Mouse (Mus musculus): Measurements from ENCODE around the gene Prune2. TPM values are rescaled to one million over a fixed set of nuclear protein-coding genes. Genes with fewer than 3 reads are reported as not detected.

The Prune2 gene
- polyA plus RNA-seq, 1 experiment from 2014 or later = 1.6 TPM

DNA sequence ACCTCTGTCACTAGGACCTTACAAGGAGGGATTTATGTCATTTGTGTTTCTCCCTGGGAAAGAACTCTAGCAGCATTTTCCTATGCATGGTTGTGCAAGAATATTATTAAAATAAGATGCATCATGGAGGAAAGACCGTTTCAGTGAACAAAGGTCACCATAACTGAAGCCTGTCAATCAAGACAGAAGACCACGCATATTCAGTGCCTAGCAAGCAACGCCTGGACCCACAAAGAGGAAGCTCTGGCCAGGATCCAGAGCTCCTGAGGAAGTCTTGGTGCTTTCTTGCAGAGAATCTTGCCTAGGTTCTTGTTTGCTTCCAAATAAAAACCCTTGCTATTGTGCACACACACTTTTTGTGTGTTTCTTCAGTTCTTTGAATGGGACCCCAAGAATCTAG, 296.9 kb downstream of the Prune2 start:
- Histone ChIP-seq H3K4me3 (ENCODE audit: low read length) (no peak overlapping the region), H3K27me3 (replicated peaks; ENCODE audit: control insufficient read depth, insufficient read depth, low read length) (no peaks in the 10 kb centered on the region), H3K4me2 (ENCODE audit: low read depth, low read length) (no peak overlapping the region), H3K27ac (ENCODE audit: low read length) (no peak overlapping the region), H3K36me3 (ENCODE audit: control insufficient read depth, insufficient read depth, low read length) (no peaks in the 10 kb centered on the region), H3K9me3 (ENCODE audit: control insufficient read depth, low read length) (no peaks in the 10 kb centered on the region), H3K9ac (ENCODE audit: low read depth, low read length) (no peak overlapping the region), H3K4me1 (ENCODE audit: control insufficient read depth, insufficient read depth, low read length) (no peaks in the 10 kb centered on the region)
- 61% methylated on average over 3 of the region's 3 CpGs for WGBS
- ATAC-seq = no peak

DNA sequence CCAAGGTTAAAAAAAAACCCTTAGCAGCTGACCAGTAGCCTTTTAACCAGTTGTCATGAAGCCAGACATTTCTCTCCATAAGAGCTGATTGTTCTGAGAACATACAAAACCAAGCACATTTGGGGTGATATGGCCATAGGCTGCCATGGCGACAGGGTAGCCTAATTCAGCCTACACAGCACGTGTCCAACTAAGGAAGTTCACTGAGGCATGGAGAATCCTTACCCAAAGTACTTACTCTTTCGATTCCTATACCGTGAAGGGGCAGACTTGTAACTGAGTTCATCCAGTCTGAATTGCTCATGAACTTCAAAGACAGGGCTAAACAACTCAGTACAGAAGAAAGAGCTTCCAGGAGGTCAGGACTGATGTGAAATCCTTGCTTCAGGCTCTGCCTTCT, 299.6 kb downstream of the Prune2 start:
- Histone ChIP-seq H3K9ac (ENCODE audit: low read depth, low read length) (no peak overlapping the region), H3K4me2 (ENCODE audit: low read depth, low read length) (no peak overlapping the region), H3K4me1 (ENCODE audit: control insufficient read depth, insufficient read depth, low read length) (no peaks in the 10 kb centered on the region), H3K27ac (ENCODE audit: low read length) (no peak overlapping the region), H3K36me3 (ENCODE audit: control insufficient read depth, insufficient read depth, low read length) (no peaks in the 10 kb centered on the region), H3K9me3 (ENCODE audit: control insufficient read depth, low read length) (no peaks in the 10 kb centered on the region), H3K4me3 (ENCODE audit: low read length) (no peak overlapping the region), H3K27me3 (replicated peaks; ENCODE audit: control insufficient read depth, insufficient read depth, low read length) (no peaks in the 10 kb centered on the region)
- no peak for ATAC-seq
- 78% methylated on average over 4 of the region's 4 CpGs for WGBS

DNA sequence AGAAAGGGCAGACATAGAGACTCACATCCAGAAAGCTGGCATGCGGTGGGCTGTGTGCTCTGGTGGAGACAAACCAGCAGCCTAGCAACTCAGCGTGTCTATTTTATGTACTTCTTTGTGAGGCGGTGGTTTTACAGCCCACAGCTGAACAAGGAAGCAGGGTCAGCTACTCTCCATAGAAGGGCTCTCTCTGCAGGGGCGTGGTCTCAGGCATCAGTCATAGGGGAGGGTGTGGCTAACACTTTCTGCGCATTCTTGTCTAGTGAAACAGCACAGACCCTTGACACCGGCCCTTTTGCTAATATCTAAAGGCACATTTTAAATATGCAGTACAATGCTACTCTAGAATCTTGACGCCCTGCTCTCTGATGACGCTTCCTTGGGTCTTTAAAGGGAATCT, 300.5 kb downstream of the Prune2 start:
- no peaks in the 10 kb centered on the region for H3K27me3 ChIP-seq (replicated peaks; ENCODE audit: control insufficient read depth, insufficient read depth, low read length)
- no peak overlapping the region for H3K9ac ChIP-seq (ENCODE audit: low read depth, low read length)
- peak; percentile 85 for ATAC-seq
- no peak overlapping the region for H3K4me2 ChIP-seq (ENCODE audit: low read depth, low read length)
- H3K4me1 ChIP-seq (ENCODE audit: control insufficient read depth, insufficient read depth, low read length) = no peaks in the 10 kb centered on the region
- H3K9me3 ChIP-seq (ENCODE audit: control insufficient read depth, low read length) = no peaks in the 10 kb centered on the region
- 56% methylated on average over 8 of the region's 8 CpGs for WGBS
- H3K36me3 ChIP-seq (ENCODE audit: control insufficient read depth, insufficient read depth, low read length) = no peaks in the 10 kb centered on the region
- no peak overlapping the region for H3K27ac ChIP-seq (ENCODE audit: low read length)
- no peak overlapping the region for H3K4me3 ChIP-seq (ENCODE audit: low read length)

DNA sequence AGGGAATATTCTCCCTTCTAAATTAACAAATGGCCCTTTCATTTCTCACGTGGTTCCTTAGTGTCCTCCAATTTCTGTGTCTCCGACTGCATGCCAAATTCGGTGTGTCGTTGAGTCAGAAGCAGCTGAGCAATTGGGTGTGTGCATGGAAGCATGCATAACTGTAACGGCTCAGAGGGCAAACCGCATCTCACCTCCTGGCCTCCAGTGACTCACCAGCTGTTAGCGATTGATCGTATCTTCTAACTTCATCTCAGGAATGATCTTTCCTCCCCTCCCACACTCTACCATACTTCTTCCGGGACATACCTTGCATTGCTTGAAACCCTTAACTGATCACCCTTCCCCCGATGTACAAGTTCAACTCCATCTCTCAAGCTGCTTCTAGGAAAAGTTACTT, 300.9 kb downstream of the Prune2 start:
- Histone ChIP-seq H3K4me3 (ENCODE audit: low read length) (no peak overlapping the region), H3K4me2 (ENCODE audit: low read depth, low read length) (no peak overlapping the region), H3K9ac (ENCODE audit: low read depth, low read length) (no peak overlapping the region), H3K36me3 (ENCODE audit: control insufficient read depth, insufficient read depth, low read length) (no peaks in the 10 kb centered on the region), H3K9me3 (ENCODE audit: control insufficient read depth, low read length) (no peaks in the 10 kb centered on the region), H3K4me1 (ENCODE audit: control insufficient read depth, insufficient read depth, low read length) (no peaks in the 10 kb centered on the region), H3K27ac (ENCODE audit: low read length) (no peak overlapping the region), H3K27me3 (replicated peaks; ENCODE audit: control insufficient read depth, insufficient read depth, low read length) (no peaks in the 10 kb centered on the region)
- no peak for ATAC-seq
- WGBS = 76% methylated on average over 10 of the region's 10 CpGs

DNA sequence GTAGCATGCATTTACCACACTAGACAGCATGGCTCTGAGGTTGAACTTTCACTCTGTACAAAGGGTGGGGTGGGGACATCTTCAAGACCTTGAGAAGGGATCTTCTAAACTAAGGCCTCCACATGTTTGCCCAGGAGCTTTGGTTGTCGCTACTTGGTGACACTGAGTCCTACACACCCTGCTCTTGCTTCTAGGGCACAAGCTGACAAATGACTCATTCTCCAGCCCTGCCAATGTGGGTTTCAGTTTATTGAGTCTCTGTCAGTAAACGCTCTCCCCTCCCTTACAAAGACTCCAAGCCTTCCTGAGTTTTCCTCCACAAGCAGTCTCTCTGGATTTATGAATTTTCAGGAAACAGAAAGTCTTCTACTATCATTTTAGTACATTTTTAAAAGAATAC, 307.3 kb downstream of the Prune2 start:
- Histone ChIP-seq H3K9me3 (ENCODE audit: control insufficient read depth, low read length) (no peaks in the 10 kb centered on the region), H3K27ac (ENCODE audit: low read length) (no peak overlapping the region), H3K4me1 (ENCODE audit: control insufficient read depth, insufficient read depth, low read length) (no peaks in the 10 kb centered on the region), H3K4me2 (ENCODE audit: low read depth, low read length) (no peak overlapping the region), H3K4me3 (ENCODE audit: low read length) (no peak overlapping the region), H3K9ac (ENCODE audit: low read depth, low read length) (no peak overlapping the region), H3K27me3 (replicated peaks; ENCODE audit: control insufficient read depth, insufficient read depth, low read length) (no peaks in the 10 kb centered on the region), H3K36me3 (ENCODE audit: control insufficient read depth, insufficient read depth, low read length) (no peaks in the 10 kb centered on the region)
- no peak for ATAC-seq
- 83% methylated on average over 2 of the region's 2 CpGs for WGBS

DNA sequence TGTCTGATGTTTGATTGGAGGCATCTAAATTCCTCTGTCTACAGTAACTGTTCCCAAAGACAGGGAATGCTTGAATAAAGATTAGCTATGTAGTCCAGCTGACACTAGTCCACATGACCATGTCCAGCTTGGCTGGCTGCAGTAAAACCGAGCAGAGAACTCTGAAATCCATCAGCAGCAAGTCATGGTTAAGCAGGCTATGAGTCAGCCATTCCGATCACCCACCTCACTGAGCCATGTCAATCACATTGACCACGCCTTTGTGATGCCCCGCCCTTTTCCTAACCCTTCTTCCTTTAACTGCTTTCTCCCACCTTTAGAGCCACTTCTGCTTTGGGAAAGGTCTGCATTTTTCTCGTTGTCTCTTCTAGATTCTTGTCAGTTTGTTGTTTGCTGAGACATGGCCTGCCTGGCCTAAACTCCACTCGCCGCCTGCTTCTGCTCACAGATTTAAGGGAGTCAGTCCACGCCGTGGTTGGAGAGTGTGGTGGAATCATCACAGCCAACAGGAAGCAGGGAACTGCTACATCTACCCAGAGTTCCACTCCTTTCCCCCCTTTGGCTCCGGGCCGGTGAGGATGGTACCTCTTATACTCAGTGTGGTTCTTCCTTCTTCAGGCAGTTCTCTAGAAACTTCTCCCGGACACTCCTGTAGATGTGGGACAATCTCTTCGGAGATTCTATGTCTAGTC, 307.9 kb downstream of the Prune2 start:
- no peak for ATAC-seq
- Histone ChIP-seq H3K27ac (ENCODE audit: low read length) (no peak overlapping the region), H3K36me3 (ENCODE audit: control insufficient read depth, insufficient read depth, low read length) (no peaks in the 10 kb centered on the region), H3K9me3 (ENCODE audit: control insufficient read depth, low read length) (no peaks in the 10 kb centered on the region), H3K4me3 (ENCODE audit: low read length) (no peak overlapping the region), H3K4me1 (ENCODE audit: control insufficient read depth, insufficient read depth, low read length) (no peaks in the 10 kb centered on the region), H3K9ac (ENCODE audit: low read depth, low read length) (no peak overlapping the region), H3K4me2 (ENCODE audit: low read depth, low read length) (no peak overlapping the region), H3K27me3 (replicated peaks; ENCODE audit: control insufficient read depth, insufficient read depth, low read length) (no peaks in the 10 kb centered on the region)
- WGBS = 88% methylated on average over 13 of the region's 13 CpGs

DNA sequence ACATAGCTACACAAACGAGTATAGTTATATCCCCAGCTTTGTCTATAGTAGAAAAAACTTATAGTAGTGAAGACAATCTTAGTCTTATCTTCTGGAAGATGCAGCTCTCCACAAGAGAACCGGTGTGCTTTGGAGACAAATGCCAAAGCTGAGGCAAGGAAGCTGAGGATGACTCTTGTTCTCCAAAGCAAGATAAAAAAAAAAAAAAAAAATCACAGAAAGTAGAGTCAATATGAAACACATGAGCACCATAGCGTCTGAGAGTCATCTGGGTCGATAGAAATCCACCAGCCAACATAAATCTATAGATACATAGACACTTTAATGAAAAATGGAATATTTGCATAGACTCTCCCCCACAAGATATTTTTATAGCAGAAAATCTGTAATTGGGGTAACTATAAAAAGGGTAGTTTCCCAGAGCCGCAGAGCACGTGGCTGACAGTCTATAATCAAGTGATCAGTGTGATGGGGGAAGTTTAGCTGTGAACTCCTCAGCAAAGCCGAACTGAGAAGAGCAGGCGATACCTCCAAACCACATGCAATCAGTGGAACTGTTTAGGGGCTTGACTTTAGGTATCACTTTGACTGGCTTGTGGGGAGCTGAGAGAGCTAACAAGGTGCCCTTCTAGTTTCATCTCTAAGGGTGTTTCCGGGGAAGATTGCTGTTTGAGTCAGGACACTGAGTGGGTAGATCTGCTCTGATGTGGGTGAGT, 308.7 kb downstream of the Prune2 start:
- H3K27me3 ChIP-seq (replicated peaks; ENCODE audit: control insufficient read depth, insufficient read depth, low read length) = no peaks in the 10 kb centered on the region
- H3K36me3 ChIP-seq (ENCODE audit: control insufficient read depth, insufficient read depth, low read length) = no peaks in the 10 kb centered on the region
- ATAC-seq = no peak
- H3K4me3 ChIP-seq (ENCODE audit: low read length) = no peak overlapping the region
- no peaks in the 10 kb centered on the region for H3K4me1 ChIP-seq (ENCODE audit: control insufficient read depth, insufficient read depth, low read length)
- H3K4me2 ChIP-seq (ENCODE audit: low read depth, low read length) = no peak overlapping the region
- H3K9me3 ChIP-seq (ENCODE audit: control insufficient read depth, low read length) = no peaks in the 10 kb centered on the region
- no peak overlapping the region for H3K9ac ChIP-seq (ENCODE audit: low read depth, low read length)
- no peak overlapping the region for H3K27ac ChIP-seq (ENCODE audit: low read length)
- 88% methylated on average over 9 of the region's 9 CpGs for WGBS

DNA sequence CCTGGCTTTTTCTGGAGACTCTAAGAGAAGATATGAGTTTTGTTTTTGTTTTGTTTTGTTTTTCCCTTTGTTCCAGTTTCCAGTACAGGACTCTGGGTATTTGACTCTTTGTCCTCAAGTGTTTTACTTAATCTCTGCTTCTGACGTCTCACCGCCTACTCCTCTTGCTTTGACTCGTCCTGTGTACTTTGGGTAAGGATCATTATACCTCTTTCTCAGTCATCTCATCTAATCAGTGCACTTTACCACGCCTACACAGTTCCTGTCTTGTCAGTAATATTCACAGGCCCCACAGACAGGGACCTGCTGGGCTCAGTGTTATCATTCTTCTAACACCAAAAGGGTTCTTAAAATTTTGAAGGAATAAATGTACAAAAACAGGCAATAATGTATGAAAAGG, 312.8 kb downstream of the Prune2 start:
- Histone ChIP-seq H3K4me1 (ENCODE audit: control insufficient read depth, insufficient read depth, low read length) (no peaks in the 10 kb centered on the region), H3K4me3 (ENCODE audit: low read length) (no peak overlapping the region), H3K27ac (ENCODE audit: low read length) (no peak overlapping the region), H3K9me3 (ENCODE audit: control insufficient read depth, low read length) (no peaks in the 10 kb centered on the region), H3K4me2 (ENCODE audit: low read depth, low read length) (no peak overlapping the region), H3K27me3 (replicated peaks; ENCODE audit: control insufficient read depth, insufficient read depth, low read length) (no peaks in the 10 kb centered on the region), H3K9ac (ENCODE audit: low read depth, low read length) (no peak overlapping the region), H3K36me3 (ENCODE audit: control insufficient read depth, insufficient read depth, low read length) (no peaks in the 10 kb centered on the region)
- no peak for ATAC-seq
- 80% methylated on average over 4 of the region's 4 CpGs for WGBS

DNA sequence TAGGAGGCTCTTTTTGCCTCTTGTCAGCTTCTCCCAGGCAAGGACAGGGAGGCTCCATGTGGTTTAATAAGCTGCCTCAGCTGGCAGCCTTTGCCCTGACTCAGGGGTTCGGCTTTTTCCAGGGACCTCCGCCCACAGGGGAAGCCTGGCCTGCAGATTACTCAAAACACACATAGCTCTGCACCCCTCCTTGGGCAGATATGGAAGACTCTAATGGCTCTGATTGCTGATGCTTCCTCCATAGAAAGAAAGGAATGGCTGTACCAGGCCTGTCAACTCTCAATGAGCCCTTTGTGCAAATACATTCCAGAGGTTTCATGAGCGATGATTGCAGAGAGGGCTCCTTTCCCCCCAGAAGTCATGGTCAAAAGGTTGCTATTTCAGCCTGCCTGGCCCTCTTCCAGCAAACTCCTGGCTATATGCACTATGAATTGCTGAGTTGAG, 315.3 kb downstream of the Prune2 start:
- no peaks in the 10 kb centered on the region for H3K9me3 ChIP-seq (ENCODE audit: control insufficient read depth, low read length)
- H3K4me1 ChIP-seq (ENCODE audit: control insufficient read depth, insufficient read depth, low read length) = no peaks in the 10 kb centered on the region
- ATAC-seq = peak; percentile 48; the same call in 1 of the 2 replicates
- 27% methylated on average over 3 of the region's 3 CpGs for WGBS
- no peaks in the 10 kb centered on the region for H3K27me3 ChIP-seq (replicated peaks; ENCODE audit: control insufficient read depth, insufficient read depth, low read length)
- no peak overlapping the region for H3K4me3 ChIP-seq (ENCODE audit: low read length)
- no peaks in the 10 kb centered on the region for H3K36me3 ChIP-seq (ENCODE audit: control insufficient read depth, insufficient read depth, low read length)
- H3K27ac ChIP-seq (ENCODE audit: low read length) = no peak overlapping the region
- H3K4me2 ChIP-seq (ENCODE audit: low read depth, low read length) = no peak overlapping the region
- no peak overlapping the region for H3K9ac ChIP-seq (ENCODE audit: low read depth, low read length)

Data from intestine, embryonic 16.5 days (tissue).